Mouse (Mus musculus): ENCODE measurements around the gene Olfr1295. TPM values are rescaled to one million over a fixed set of nuclear protein-coding genes. Genes with fewer than 3 reads are reported as not detected.

Olfr1295 gene
- not detected in 2 replicates for polyA plus RNA-seq (2014; fragmentation: Nextera tagmentation; extraction: Ambion mirVana)

- Histone ChIP-seq H3K4me2 (replicated peaks; ENCODE audit: low read depth, low read length) (no peak within 1 kb of the TSS), H3K36me3 (ENCODE audit: control insufficient read depth, insufficient read depth, low read length) (no peaks in the 10 kb centered on the region), H3K9ac (ENCODE audit: low read depth, low read length) (no peak within 1 kb of the TSS), H3K4me3 (ENCODE audit: low read length) (no peak within 1 kb of the TSS), H3K4me1 (ENCODE audit: control insufficient read depth, insufficient read depth, low read length) (no peaks in the 10 kb centered on the region), H3K27ac (ENCODE audit: low read depth, low read length) (no peak within 1 kb of the TSS), H3K9me3 (ENCODE audit: control insufficient read depth, low read length) (no peaks in the 10 kb centered on the region), H3K27me3 (ENCODE audit: control insufficient read depth, insufficient read depth, low read length) (no peaks in the 10 kb centered on the region)
- no peak for ATAC-seq (ENCODE audit: low FRiP score, low TSS enrichment)
These were observed at the start of gene Olfr1295 for GRCm38 (mm10) chr2:111569581-111569980. Olfr1295 (minus strand) TSS chr2:111569681.

DNA sequence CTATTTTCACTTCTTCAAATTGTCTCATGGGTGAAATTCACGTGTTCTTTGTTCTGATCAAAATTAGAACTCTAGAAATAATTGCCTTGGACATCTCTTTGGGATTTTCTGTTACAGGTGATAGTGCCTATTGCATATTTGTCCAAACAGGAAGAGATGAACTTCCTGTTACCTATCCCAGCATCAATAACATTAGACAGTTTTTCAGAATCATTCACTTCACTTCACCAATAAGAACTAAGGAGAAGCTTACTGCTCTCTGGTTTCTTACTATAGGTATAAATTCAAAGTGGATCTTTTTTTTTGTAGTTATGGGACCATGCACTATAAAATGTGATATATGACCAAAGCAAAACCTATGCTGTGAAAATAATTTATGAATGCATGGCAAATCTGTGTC is 29.3 kb downstream of the Olfr1295 start, which contains the start of gene Olfr1294:
Gene Olfr1294 (minus strand): TSS at position 101 of the 400 bp plus-strand sequence.
- no peaks in the 10 kb centered on the region for H3K9me3 ChIP-seq (ENCODE audit: control insufficient read depth, low read length)
- no peaks in the 10 kb centered on the region for H3K27me3 ChIP-seq (ENCODE audit: control insufficient read depth, insufficient read depth, low read length)
- 45% methylated on average over 1 of the region's 1 CpGs for WGBS
- no peak within 1 kb of the TSS for H3K4me3 ChIP-seq (ENCODE audit: low read length)
- H3K27ac ChIP-seq (ENCODE audit: low read depth, low read length): no peak within 1 kb of the TSS
- H3K36me3 ChIP-seq (ENCODE audit: control insufficient read depth, insufficient read depth, low read length): no peaks in the 10 kb centered on the region
- no peaks in the 10 kb centered on the region for H3K4me1 ChIP-seq (ENCODE audit: control insufficient read depth, insufficient read depth, low read length)
- no peak within 1 kb of the TSS for H3K4me2 ChIP-seq (replicated peaks; ENCODE audit: low read depth, low read length)
- no peak within 1 kb of the TSS for H3K9ac ChIP-seq (ENCODE audit: low read depth, low read length)
- no peak for ATAC-seq (ENCODE audit: low FRiP score, low TSS enrichment)

DNA sequence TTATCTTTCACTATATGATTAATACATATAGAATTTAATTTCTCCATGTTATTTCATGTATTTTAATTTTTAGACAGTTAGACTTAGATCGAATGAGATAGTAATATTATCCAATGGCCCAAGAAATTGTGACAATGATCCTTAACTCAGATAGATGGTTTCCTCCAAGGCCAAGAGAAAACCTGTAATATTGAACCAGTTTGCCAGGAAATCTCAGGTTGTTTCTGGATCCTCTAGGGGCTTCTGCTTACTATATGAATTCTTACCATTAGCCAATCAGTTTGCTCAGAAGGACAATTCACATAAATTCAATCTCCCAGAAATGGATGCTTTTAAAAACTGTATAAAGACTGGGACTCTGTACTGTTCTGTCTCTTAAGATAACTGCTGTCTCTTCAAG is 44.6 kb downstream of the Olfr1295 start, which contains the start of gene Olfr1293-ps:
Gene Olfr1293-ps (plus strand): TSS at position 301 of the 400 bp plus-strand sequence.
- no peak for ATAC-seq (ENCODE audit: low FRiP score, low TSS enrichment)
- Histone ChIP-seq H3K27ac (ENCODE audit: low read depth, low read length) (no peak within 1 kb of the TSS), H3K4me2 (replicated peaks; ENCODE audit: low read depth, low read length) (no peak within 1 kb of the TSS), H3K4me1 (ENCODE audit: control insufficient read depth, insufficient read depth, low read length) (no peaks in the 10 kb centered on the region), H3K4me3 (ENCODE audit: low read length) (no peak within 1 kb of the TSS), H3K36me3 (ENCODE audit: control insufficient read depth, insufficient read depth, low read length) (no peaks in the 10 kb centered on the region), H3K9ac (ENCODE audit: low read depth, low read length) (no peak within 1 kb of the TSS), H3K27me3 (ENCODE audit: control insufficient read depth, insufficient read depth, low read length) (no peaks in the 10 kb centered on the region), H3K9me3 (ENCODE audit: control insufficient read depth, low read length) (no peaks in the 10 kb centered on the region)
- WGBS: 83% methylated on average over 1 of the region's 1 CpGs

DNA sequence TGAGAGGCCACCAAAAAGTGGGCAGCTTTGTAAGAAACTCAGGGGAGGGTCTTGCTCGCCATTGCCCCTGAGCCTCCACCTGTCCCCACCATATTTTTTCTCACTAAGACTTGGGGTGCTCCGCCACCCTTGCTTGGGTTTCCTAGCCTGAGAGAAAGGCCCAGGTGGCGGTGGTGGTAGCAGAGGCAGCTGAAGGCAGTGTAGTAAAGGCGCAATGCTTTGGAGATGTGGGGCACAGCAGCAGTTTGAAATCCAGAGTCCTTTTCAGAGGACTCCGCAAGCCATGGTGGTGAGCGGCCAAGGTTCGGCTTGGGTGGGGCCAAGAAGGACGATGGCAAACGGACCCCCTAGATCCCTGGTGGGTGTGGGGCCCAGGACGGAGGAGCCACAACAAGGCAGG is 52.0 kb downstream of the Olfr1295 start:
- Histone ChIP-seq H3K36me3 (ENCODE audit: control insufficient read depth, insufficient read depth, low read length) (no peaks in the 10 kb centered on the region), H3K9me3 (ENCODE audit: control insufficient read depth, low read length) (no peaks in the 10 kb centered on the region), H3K4me3 (ENCODE audit: low read length) (no peak overlapping the region), H3K27ac (ENCODE audit: low read depth, low read length) (no peak overlapping the region), H3K9ac (ENCODE audit: low read depth, low read length) (no peak overlapping the region), H3K4me2 (replicated peaks; ENCODE audit: low read depth, low read length) (no peak overlapping the region), H3K4me1 (ENCODE audit: control insufficient read depth, insufficient read depth, low read length) (no peaks in the 10 kb centered on the region), H3K27me3 (ENCODE audit: control insufficient read depth, insufficient read depth, low read length) (no peaks in the 10 kb centered on the region)
- no peak for ATAC-seq (ENCODE audit: low FRiP score, low TSS enrichment)
- WGBS: 93% methylated on average over 10 of the region's 10 CpGs

Other genes with a start within 250 kb of the Olfr1295 start
- gene Olfr1281, start 243.2 kb downstream of the Olfr1295 start, polyA plus RNA-seq (2014; fragmentation: Nextera tagmentation; extraction: Ambion mirVana): not detected in 2 replicates
- not detected in 2 replicates for gene Olfr1282, start 233.6 kb downstream of the Olfr1295 start, polyA plus RNA-seq (2014; fragmentation: Nextera tagmentation; extraction: Ambion mirVana)
- not detected in 2 replicates for gene Olfr1283, start 202.9 kb downstream of the Olfr1295 start, polyA plus RNA-seq (2014; fragmentation: Nextera tagmentation; extraction: Ambion mirVana)
- gene Olfr1284, start 194.2 kb downstream of the Olfr1295 start, polyA plus RNA-seq (2014; fragmentation: Nextera tagmentation; extraction: Ambion mirVana): not detected in 2 replicates
- gene Olfr1286, start 146.6 kb downstream of the Olfr1295 start, polyA plus RNA-seq (2014; fragmentation: Nextera tagmentation; extraction: Ambion mirVana): not detected in 2 replicates
- gene Olfr1287, start 120.5 kb downstream of the Olfr1295 start, polyA plus RNA-seq (2014; fragmentation: Nextera tagmentation; extraction: Ambion mirVana): not detected in 2 replicates
- gene Olfr1288, start 95.6 kb downstream of the Olfr1295 start, polyA plus RNA-seq (2014; fragmentation: Nextera tagmentation; extraction: Ambion mirVana): not detected in 2 replicates
- not detected in 2 replicates for gene Olfr1289, start 88.9 kb downstream of the Olfr1295 start, polyA plus RNA-seq (2014; fragmentation: Nextera tagmentation; extraction: Ambion mirVana)
- not detected in 2 replicates for gene Olfr1290, start 75.9 kb downstream of the Olfr1295 start, polyA plus RNA-seq (2014; fragmentation: Nextera tagmentation; extraction: Ambion mirVana)
- gene Olfr1291-ps1, start 72.5 kb downstream of the Olfr1295 start, polyA plus RNA-seq (2014; fragmentation: Nextera tagmentation; extraction: Ambion mirVana): not detected in 2 replicates
- gene Olfr1293-ps, start 44.5 kb downstream of the Olfr1295 start, polyA plus RNA-seq (2014; fragmentation: Nextera tagmentation; extraction: Ambion mirVana): not detected in 2 replicates
- not detected in 2 replicates for gene Olfr1294, start 29.4 kb downstream of the Olfr1295 start, polyA plus RNA-seq (2014; fragmentation: Nextera tagmentation; extraction: Ambion mirVana)
- not detected in 2 replicates for gene Olfr1297, start 56.8 kb upstream of the Olfr1295 start, polyA plus RNA-seq (2014; fragmentation: Nextera tagmentation; extraction: Ambion mirVana)
- gene Olfr1298, start 79.5 kb upstream of the Olfr1295 start, polyA plus RNA-seq (2014; fragmentation: Nextera tagmentation; extraction: Ambion mirVana): not detected in 2 replicates
- not detected in 2 replicates for gene Olfr1299, start 91.7 kb upstream of the Olfr1295 start, polyA plus RNA-seq (2014; fragmentation: Nextera tagmentation; extraction: Ambion mirVana)
- not detected in 2 replicates for gene Olfr1301, start 181.3 kb upstream of the Olfr1295 start, polyA plus RNA-seq (2014; fragmentation: Nextera tagmentation; extraction: Ambion mirVana)
- not detected in 2 replicates for gene Olfr1302, start 207.7 kb upstream of the Olfr1295 start, polyA plus RNA-seq (2014; fragmentation: Nextera tagmentation; extraction: Ambion mirVana)

All from kidney, embryonic 14.5 days (tissue).